Mouse (Mus musculus): ENCODE measurements around the gene Lsamp.
"Not testable (repeated sequence)": the region's sequence is repeated elsewhere in the genome, so short reads cannot be mapped to it uniquely, and the experiment has no call there.

Lsamp gene

DNA sequence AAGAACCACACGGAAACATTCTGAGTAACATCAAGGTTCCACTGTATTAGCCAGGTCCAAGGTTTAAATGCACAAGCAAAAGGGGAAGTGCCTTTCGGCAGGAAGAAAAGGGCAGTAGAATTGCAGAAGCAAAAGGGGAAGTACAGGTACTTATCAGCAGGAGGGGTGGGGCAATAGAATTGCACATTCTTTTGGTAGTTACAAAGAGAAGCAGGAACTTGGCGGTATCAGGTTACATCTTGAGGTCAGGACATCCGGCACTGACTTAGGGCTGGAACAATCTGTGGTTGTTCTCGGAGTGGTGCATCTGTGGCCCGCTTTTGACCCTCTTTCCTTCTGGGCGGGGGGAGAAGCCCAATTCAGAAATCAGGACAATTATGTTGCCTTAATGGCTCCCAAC, 636.9 kb downstream of the Lsamp start:
- DNase-seq (ENCODE audit: low read depth, low spot score); H3K27me3 ChIP-seq (ENCODE audit: control insufficient read depth, insufficient read depth, low read length, poor library complexity, severe bottlenecking); H3K36me3 ChIP-seq (ENCODE audit: control insufficient read depth, insufficient read depth, low read length, poor library complexity, severe bottlenecking): not testable (repeated sequence)

DNA sequence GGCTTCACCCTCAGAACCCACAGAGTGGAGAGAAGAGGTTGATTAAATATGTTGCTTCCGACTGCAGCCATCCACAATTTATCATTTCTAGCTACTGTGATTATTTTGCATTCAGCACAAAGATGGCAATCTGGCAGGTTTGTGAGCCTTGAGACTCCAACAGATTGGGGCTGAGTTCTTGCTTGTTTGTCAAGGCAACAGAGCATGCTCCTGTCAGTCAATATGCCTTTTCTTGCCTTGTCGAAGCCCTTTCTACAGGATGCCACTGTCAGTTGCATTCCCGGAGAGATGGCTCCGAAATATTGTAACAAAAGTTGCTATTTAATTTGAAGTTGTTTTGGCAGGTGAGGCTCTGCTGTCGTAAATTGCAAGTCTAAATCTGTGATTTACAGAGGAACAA, 643.0 kb downstream of the Lsamp start:
- Histone ChIP-seq H3K27me3 (ENCODE audit: control insufficient read depth, insufficient read depth, low read length, poor library complexity, severe bottlenecking) (no peaks in the 10 kb centered on the region), H3K36me3 (ENCODE audit: control insufficient read depth, insufficient read depth, low read length, poor library complexity, severe bottlenecking) (no peaks in the 10 kb centered on the region)
- no peak for DNase-seq (ENCODE audit: low read depth, low spot score)

DNA sequence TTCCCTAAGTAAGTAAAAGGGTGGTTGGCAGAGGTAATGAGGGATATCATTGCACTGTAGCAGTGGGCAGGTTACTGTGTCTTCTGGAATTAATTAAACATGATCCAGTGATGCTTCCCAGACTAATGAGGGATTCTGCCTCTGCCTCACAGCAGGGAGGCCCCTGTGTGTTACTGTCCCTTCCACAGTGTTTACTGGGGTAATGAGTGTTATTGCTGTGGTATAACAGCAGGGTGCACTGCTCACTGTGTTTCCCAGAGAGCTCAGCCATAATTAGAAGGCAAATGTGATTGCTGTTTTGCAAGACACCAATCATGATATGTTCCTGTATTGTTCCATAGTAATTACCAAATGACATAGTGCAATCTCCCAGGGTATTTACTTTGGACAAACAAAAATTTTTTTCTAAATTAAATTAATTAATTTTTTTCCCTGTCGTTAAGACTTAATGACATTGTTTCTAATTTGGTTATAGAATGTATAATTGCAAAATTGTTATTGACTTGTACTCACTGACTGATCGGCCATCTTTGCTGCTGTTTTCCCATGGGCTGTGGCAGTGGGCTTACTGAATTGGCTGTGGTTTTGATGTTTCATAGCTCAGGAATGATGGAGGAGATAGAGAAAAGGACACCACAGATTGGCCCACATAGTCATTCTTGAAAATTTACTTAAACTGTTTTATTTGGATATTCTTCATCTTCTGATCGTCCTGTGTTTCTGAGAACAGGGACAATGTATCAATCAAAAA, 655.6 kb downstream of the Lsamp start:
- DNase-seq (ENCODE audit: low read depth, low spot score): no peak
- Histone ChIP-seq H3K36me3 (ENCODE audit: control insufficient read depth, insufficient read depth, low read length, poor library complexity, severe bottlenecking) (no peaks in the 10 kb centered on the region), H3K27me3 (ENCODE audit: control insufficient read depth, insufficient read depth, low read length, poor library complexity, severe bottlenecking) (no peaks in the 10 kb centered on the region)

DNA sequence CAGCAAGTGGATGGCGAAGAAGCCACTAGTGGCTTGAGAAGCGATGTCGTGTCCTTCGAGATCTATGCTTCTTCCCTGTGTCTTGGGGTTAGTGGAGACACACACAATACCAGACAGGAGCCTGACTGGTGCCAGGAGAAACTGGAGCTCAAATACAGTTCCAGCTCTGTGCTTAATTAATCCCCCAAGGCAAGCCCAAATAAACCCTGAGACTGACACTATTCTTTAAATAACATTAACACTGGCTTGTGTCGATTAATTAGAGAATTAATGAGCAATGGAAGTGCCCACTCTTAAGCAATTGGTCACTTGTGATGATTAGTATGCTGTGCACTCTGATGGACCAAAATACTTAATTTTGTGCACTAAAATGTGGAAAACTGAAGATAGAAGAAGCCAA, 668.6 kb downstream of the Lsamp start:
- Histone ChIP-seq H3K27me3 (ENCODE audit: control insufficient read depth, insufficient read depth, low read length, poor library complexity, severe bottlenecking) (no peaks in the 10 kb centered on the region), H3K36me3 (ENCODE audit: control insufficient read depth, insufficient read depth, low read length, poor library complexity, severe bottlenecking) (no peaks in the 10 kb centered on the region)
- no peak for DNase-seq (ENCODE audit: low read depth, low spot score)

DNA sequence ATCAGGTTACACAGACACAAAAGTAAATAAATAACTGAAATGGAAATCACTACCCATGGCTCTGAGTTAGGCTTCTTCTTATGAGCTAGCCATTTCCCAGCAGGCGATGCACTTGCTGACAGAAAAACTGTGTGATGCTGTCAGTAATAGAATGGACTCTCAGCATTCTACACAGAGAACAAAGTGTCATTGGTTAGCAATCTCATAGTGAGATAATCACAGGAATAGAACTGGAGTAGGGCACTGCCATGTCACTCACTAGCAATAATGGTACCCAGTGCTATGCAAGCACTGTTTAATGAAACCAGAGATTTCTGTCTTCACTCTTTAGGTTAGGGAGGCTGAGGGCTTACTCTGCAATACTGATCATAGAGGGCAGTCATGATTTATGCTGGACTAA, 669.3 kb downstream of the Lsamp start:
- H3K36me3 ChIP-seq (ENCODE audit: control insufficient read depth, insufficient read depth, low read length, poor library complexity, severe bottlenecking): no peaks in the 10 kb centered on the region
- no peaks in the 10 kb centered on the region for H3K27me3 ChIP-seq (ENCODE audit: control insufficient read depth, insufficient read depth, low read length, poor library complexity, severe bottlenecking)
- no peak for DNase-seq (ENCODE audit: low read depth, low spot score)

DNA sequence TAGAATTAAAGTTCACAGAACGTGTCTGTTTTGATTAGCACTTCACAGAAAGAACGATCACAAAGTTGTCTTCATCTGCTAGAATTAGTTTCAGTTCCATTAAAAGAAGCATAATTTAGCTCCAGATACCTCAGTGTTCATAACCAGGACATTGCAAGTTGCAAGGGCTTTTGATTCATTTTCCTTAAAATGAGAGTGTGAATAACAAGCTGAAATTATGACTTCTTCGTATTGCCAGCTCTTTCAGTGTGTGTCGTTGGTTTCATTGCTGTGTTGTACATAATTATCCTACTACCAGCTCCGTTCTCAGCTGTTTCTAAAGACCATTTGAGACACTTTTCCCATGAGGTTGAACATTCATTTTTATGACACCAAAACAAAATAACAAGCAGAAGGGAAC, 672.2 kb downstream of the Lsamp start:
- no peaks in the 10 kb centered on the region for H3K36me3 ChIP-seq (ENCODE audit: control insufficient read depth, insufficient read depth, low read length, poor library complexity, severe bottlenecking)
- no peaks in the 10 kb centered on the region for H3K27me3 ChIP-seq (ENCODE audit: control insufficient read depth, insufficient read depth, low read length, poor library complexity, severe bottlenecking)
- no peak for DNase-seq (ENCODE audit: low read depth, low spot score)

DNA sequence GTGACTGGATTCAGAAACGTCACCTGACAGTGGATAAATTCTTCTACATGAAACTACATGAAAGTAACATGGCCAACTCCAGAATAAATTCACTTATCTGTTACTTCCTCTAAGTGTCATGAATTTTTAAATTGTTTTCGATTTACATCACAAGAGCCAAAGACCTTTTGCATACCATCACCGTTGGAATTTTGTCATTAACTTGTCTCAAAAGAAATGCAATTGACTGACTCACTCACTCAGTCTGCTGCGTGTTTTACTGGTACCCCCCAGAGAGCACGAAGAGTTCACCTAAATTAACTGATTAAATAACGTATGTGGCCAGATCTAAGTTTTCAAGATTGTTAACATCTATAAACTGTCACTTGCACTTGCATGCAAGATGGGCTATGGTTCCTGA, 672.7 kb downstream of the Lsamp start:
- H3K27me3 ChIP-seq (ENCODE audit: control insufficient read depth, insufficient read depth, low read length, poor library complexity, severe bottlenecking): no peaks in the 10 kb centered on the region
- no peaks in the 10 kb centered on the region for H3K36me3 ChIP-seq (ENCODE audit: control insufficient read depth, insufficient read depth, low read length, poor library complexity, severe bottlenecking)
- no peak for DNase-seq (ENCODE audit: low read depth, low spot score)

DNA sequence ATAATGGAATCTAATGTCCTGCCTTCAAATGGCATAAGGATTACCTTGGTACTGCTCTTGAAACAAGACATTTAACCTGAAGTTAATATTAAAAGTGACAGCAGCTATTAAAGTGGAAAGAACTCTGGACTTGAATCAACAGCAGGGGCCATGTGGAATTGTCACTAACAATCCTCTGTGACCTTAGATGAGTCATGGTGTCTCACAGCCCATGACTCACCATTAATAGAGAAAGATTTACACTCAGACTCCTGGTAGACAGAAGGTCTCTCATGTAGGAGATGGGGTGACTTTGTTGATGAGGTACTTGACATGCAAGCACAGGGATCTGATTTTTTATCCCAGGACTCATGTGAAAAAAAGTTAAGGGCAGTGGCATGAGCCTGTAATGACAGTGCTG, 701.4 kb downstream of the Lsamp start:
- Histone ChIP-seq H3K27me3 (ENCODE audit: control insufficient read depth, insufficient read depth, low read length, poor library complexity, severe bottlenecking) (no peaks in the 10 kb centered on the region), H3K36me3 (ENCODE audit: control insufficient read depth, insufficient read depth, low read length, poor library complexity, severe bottlenecking) (no peaks in the 10 kb centered on the region)
- DNase-seq (ENCODE audit: low read depth, low spot score): no peak

DNA sequence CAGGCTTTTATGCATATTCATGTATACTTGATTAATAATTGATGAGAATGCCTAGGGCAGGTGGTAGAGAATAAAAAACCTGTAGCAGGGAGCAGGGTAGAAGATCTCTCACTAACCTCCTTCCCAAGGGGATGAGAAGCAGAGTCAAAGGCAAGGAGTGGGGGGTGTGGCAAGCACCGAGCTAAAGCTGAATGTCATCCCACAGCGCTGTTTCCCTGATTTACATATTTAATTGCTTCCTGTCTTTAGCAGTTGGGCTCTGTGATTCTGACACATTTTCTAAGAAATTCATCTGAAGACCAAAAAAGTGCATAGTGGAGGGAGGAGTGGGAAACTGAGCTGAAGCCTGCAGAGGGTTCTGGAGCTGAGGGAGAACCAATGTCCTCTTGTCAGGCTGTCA, 708.1 kb downstream of the Lsamp start:
- Histone ChIP-seq H3K36me3 (ENCODE audit: control insufficient read depth, insufficient read depth, low read length, poor library complexity, severe bottlenecking) (no peaks in the 10 kb centered on the region), H3K27me3 (ENCODE audit: control insufficient read depth, insufficient read depth, low read length, poor library complexity, severe bottlenecking) (no peaks in the 10 kb centered on the region)
- DNase-seq (ENCODE audit: low read depth, low spot score): no peak

DNA sequence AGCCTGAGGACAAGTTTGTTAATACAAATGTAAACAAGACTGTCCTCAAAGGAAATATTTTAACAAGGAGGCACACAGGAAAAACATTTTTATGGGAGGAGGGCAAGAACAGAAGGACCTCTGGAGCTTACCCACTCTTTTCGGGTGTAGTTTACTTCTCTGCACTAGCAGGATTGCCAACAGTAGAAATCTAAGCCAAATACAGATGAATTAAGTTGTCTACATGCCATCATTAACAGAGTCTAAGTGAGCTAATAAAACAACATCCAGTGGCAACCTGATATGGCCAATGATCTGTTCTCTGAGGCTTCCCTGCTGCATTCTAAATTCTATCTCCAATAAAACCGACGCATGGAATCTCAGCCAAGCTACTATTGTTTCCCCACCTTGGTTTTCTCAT, 713.1 kb downstream of the Lsamp start:
- DNase-seq (ENCODE audit: low read depth, low spot score): no peak
- Histone ChIP-seq H3K36me3 (ENCODE audit: control insufficient read depth, insufficient read depth, low read length, poor library complexity, severe bottlenecking) (no peaks in the 10 kb centered on the region), H3K27me3 (ENCODE audit: control insufficient read depth, insufficient read depth, low read length, poor library complexity, severe bottlenecking) (no peaks in the 10 kb centered on the region)

DNA sequence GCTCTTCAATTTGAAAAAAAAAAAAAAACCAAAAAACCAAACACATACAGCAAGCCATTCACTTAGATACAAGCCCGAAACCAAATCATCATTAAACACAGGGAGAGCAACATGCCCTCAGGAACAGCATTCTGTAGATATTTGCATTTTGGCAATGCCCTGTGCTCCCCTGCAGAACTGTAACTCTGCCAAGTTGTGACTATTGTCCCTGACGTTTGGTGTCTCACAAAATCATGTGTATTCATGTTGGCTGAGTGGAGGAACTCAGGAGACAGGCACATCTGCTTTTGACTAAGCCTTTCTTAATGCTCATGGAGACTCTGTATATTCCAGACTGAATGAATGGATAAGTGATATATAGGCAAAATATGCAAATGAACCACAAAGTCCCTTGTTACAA, 724.4 kb downstream of the Lsamp start:
- H3K27me3 ChIP-seq (ENCODE audit: control insufficient read depth, insufficient read depth, low read length, poor library complexity, severe bottlenecking): no peaks in the 10 kb centered on the region
- H3K36me3 ChIP-seq (ENCODE audit: control insufficient read depth, insufficient read depth, low read length, poor library complexity, severe bottlenecking): no peaks in the 10 kb centered on the region
- DNase-seq (ENCODE audit: low read depth, low spot score): no peak

DNA sequence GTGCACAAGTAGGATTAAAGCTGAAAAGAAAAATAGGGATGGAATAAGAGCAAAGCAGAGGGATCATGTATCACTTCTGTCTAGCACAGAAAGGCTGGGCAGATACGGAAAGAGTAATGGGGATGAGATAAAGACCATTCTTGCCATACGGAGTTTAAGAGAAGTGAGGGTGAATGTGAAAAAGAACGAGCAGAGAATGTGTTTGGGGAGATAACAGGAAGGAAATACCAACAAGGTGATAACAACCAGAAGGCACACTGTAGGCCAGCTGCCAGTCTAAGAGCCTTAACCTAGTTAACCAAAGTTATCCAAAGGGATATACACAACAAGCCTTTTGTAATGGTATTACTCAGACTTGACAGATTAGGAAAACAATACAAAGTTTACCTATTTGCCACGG, 725.4 kb downstream of the Lsamp start:
- Histone ChIP-seq H3K27me3 (ENCODE audit: control insufficient read depth, insufficient read depth, low read length, poor library complexity, severe bottlenecking) (no peaks in the 10 kb centered on the region), H3K36me3 (ENCODE audit: control insufficient read depth, insufficient read depth, low read length, poor library complexity, severe bottlenecking) (no peaks in the 10 kb centered on the region)
- no peak for DNase-seq (ENCODE audit: low read depth, low spot score)

DNA sequence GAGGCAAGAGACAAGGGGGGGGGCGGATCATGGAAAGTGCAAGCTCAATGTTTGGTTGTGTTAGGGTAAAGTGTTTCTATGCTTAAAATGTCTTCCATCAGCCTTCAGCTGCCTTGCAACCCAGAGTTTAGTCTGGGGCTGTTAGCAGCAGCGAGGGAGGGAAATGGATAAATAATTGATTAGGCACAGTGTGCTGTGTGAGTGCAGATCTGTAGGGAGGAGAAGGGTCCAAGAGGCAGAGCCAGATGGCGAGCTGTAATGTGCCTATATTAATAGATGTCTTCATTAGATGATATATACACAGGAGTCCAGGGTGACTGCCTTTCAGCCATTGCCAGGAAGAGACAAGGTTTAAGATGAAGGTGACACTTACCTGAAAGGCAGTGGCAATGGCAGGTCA, 725.9 kb downstream of the Lsamp start:
- no peak for DNase-seq (ENCODE audit: low read depth, low spot score)
- Histone ChIP-seq H3K36me3 (ENCODE audit: control insufficient read depth, insufficient read depth, low read length, poor library complexity, severe bottlenecking) (no peaks in the 10 kb centered on the region), H3K27me3 (ENCODE audit: control insufficient read depth, insufficient read depth, low read length, poor library complexity, severe bottlenecking) (no peaks in the 10 kb centered on the region)

DNA sequence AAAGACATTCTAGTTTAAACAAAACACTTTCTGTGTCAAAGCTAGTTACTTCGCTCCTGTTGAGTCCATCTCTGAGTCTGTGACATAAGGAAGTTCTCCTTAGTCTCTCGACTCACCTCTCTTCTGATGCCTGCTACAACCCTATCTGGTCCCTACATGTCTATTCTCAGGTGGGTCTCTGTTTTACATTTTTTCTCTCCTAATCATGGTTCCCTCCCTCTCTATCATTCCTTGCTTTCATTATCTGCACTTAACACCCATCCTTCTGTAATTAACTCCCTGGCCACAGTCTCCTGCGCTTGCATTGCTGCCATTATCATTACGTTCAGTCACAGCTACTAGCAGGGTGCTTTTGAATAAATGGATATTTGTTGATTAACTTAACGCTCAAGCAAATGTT, 726.3 kb downstream of the Lsamp start:
- Histone ChIP-seq H3K36me3 (ENCODE audit: control insufficient read depth, insufficient read depth, low read length, poor library complexity, severe bottlenecking) (no peaks in the 10 kb centered on the region), H3K27me3 (ENCODE audit: control insufficient read depth, insufficient read depth, low read length, poor library complexity, severe bottlenecking) (no peaks in the 10 kb centered on the region)
- no peak for DNase-seq (ENCODE audit: low read depth, low spot score)

DNA sequence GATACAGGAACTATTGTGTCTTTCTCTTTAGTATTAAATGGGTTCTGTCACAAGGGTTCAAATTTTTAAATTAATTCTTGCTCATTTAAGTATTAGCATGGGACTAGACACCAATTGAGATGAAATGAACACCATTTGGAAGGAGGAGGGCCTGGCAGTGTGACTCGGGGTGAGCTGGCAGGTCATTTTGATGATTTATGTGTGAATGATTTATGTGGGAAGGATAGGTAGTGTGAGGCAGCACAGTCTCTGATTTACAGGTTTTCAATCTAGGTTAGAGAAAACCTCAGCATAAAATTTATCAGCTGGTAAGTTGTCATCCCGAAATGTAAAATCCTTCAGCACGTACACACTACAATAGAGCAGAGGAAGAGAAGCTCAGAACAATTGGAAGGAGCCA, 729.6 kb downstream of the Lsamp start:
- H3K36me3 ChIP-seq (ENCODE audit: control insufficient read depth, insufficient read depth, low read length, poor library complexity, severe bottlenecking): no peaks in the 10 kb centered on the region
- no peaks in the 10 kb centered on the region for H3K27me3 ChIP-seq (ENCODE audit: control insufficient read depth, insufficient read depth, low read length, poor library complexity, severe bottlenecking)
- no peak for DNase-seq (ENCODE audit: low read depth, low spot score)

DNA sequence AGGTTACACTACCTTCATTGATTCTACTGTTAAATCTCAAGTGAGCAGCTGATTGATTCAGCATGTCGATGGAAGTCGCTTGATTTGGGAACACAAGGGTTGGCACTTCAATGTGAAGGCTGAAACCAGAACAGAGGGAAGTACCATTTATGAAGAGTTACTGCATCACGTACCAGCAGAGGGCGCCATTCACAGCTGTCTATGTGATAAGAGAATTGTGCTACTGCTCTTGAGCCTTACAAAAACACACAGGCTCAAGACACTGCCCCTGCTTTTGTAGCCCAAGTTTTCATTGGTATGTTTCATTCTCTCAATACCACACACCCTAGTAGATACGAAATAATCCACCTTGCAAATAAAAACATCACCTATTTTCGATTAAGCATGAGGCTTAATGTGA, 754.9 kb downstream of the Lsamp start:
- H3K36me3 ChIP-seq (ENCODE audit: control insufficient read depth, insufficient read depth, low read length, poor library complexity, severe bottlenecking): no peaks in the 10 kb centered on the region
- no peak for DNase-seq (ENCODE audit: low read depth, low spot score)
- no peaks in the 10 kb centered on the region for H3K27me3 ChIP-seq (ENCODE audit: control insufficient read depth, insufficient read depth, low read length, poor library complexity, severe bottlenecking)
